Mouse (Mus musculus): Measurements from ENCODE around the gene Zbtb20. TPM values are rescaled to one million over a fixed set of nuclear protein-coding genes. Genes with fewer than 3 reads are reported as not detected.

Zbtb20 gene
- polyA plus RNA-seq, 1 experiment from 2014 or later: 27.9 TPM

GRCm38 (mm10) chr16:43547323-43548180, 671.9 kb downstream of the Zbtb20 start:
- WGBS: 39% methylated on average over 19 of the region's 19 CpGs
- Histone ChIP-seq H3K4me3 (ENCODE audit: low read depth, low read length) (no peak overlapping the region), H3K9ac (replicated peaks; ENCODE audit: low read depth) (no peak overlapping the region), H3K27ac (ENCODE audit: low read length) (peak overlapping the region; percentile 63; the same call in 1 of the 2 replicates), H3K9me3 (ENCODE audit: low read length) (no peaks in the 10 kb centered on the region), H3K27me3 (replicated peaks; ENCODE audit: insufficient read depth, low read length) (no peaks in the 10 kb centered on the region), H3K4me2 (replicated peaks; ENCODE audit: low read depth, low read length) (no peak overlapping the region), H3K4me1 (ENCODE audit: insufficient read depth, low read depth, low read length) (peaks cover 2% of the 10 kb centered on the region; the same call in 1 of the 2 replicates), H3K36me3 (ENCODE audit: insufficient read depth, low read length) (no peaks in the 10 kb centered on the region)
- no peak for TF ChIP-seq CTCF (IDR thresholded peaks at IDR 0.05)
- TF ChIP-seq EP300 (IDR thresholded peaks at IDR 0.05): no peak
- DNase-seq (ENCODE audit: low spot score): peak; percentile 49
- ATAC-seq: no peak

DNA sequence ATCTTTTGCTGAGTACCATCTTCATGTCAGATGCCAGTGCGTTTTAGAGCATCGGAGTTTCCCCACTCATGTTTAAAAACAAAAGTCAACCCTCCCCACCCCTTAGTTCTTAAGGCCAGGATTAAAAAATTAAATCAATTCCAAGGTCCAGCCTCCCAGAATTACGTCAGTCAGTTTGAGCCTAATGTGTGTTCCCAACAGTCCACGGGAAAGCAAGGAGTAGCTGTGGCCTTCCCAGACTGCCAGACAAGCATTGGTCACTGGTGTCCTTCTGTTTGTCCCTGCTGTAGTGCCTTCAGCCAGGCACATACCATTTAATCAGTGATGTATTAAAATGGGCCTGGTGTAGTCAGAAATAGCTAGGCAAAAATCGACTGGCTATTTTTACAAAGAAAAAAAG, 673.1 kb downstream of the Zbtb20 start:
- Histone ChIP-seq H3K4me2 (replicated peaks; ENCODE audit: low read depth, low read length) (no peak overlapping the region), H3K27ac (ENCODE audit: low read length) (no peak overlapping the region), H3K4me3 (ENCODE audit: low read depth, low read length) (no peak overlapping the region), H3K9ac (replicated peaks; ENCODE audit: low read depth) (no peak overlapping the region), H3K27me3 (replicated peaks; ENCODE audit: insufficient read depth, low read length) (no peaks in the 10 kb centered on the region), H3K36me3 (ENCODE audit: insufficient read depth, low read length) (no peaks in the 10 kb centered on the region), H3K4me1 (ENCODE audit: insufficient read depth, low read depth, low read length) (peaks cover 2% of the 10 kb centered on the region; the same call in 1 of the 2 replicates), H3K9me3 (ENCODE audit: low read length) (no peaks in the 10 kb centered on the region)
- TF ChIP-seq CTCF (IDR thresholded peaks at IDR 0.05) (no peak), EP300 (IDR thresholded peaks at IDR 0.05) (no peak)
- no peak for ATAC-seq
- 62% methylated on average over 5 of the region's 5 CpGs for WGBS
- no peak for DNase-seq (ENCODE audit: low spot score)

DNA sequence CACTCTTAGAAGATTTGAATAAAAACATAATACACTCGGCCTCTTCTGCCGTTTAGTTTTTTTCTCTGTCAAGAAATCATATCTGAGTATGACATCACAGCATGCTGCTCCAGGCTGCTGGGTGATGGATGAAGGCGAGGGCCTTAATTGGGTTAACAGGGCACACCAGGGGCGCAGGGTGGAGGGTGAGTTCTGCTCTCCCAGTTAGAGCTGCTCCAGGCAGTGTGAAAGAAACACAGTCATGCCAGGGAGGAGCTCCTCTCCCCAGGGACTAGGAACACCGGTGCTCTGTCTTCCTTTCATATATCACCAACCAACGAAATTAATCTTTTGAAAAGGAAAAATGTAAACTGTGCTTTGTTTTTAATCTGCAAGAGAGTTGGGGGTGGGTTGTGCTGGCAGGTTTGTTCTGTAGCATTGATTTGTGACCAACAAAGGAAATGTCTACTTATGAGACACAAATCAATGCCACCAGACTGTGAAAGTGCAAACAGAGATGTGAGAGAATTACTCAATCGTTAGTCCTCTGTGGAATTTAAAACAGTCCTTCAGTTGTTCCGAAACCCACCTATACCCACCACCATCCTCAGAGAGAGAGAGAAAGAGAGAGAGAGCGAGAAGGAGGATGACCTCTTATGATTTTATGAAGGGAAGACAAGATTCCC, 673.9 kb downstream of the Zbtb20 start:
- no peak overlapping the region for H3K9ac ChIP-seq (replicated peaks; ENCODE audit: low read depth)
- H3K27ac ChIP-seq (ENCODE audit: low read length): no peak overlapping the region
- no peak for DNase-seq (ENCODE audit: low spot score)
- no peaks in the 10 kb centered on the region for H3K27me3 ChIP-seq (replicated peaks; ENCODE audit: insufficient read depth, low read length)
- no peaks in the 10 kb centered on the region for H3K9me3 ChIP-seq (ENCODE audit: low read length)
- ATAC-seq: no peak
- H3K4me1 ChIP-seq (ENCODE audit: insufficient read depth, low read depth, low read length): peaks cover 2% of the 10 kb centered on the region; the same call in 1 of the 2 replicates
- WGBS: 43% methylated on average over 9 of the region's 9 CpGs
- no peak overlapping the region for H3K4me2 ChIP-seq (replicated peaks; ENCODE audit: low read depth, low read length)
- H3K4me3 ChIP-seq (ENCODE audit: low read depth, low read length): no peak overlapping the region
- TF ChIP-seq EP300 (IDR thresholded peaks at IDR 0.05) (no peak), CTCF (IDR thresholded peaks at IDR 0.05) (no peak)
- H3K36me3 ChIP-seq (ENCODE audit: insufficient read depth, low read length): no peaks in the 10 kb centered on the region

GRCm38 (mm10) chr16:43552443-43552842, 676.8 kb downstream of the Zbtb20 start:
- Histone ChIP-seq H3K4me1 (ENCODE audit: insufficient read depth, low read depth, low read length) (peaks cover 2% of the 10 kb centered on the region; the same call in 1 of the 2 replicates), H3K36me3 (ENCODE audit: insufficient read depth, low read length) (no peaks in the 10 kb centered on the region), H3K9ac (replicated peaks; ENCODE audit: low read depth) (no peak overlapping the region), H3K4me2 (replicated peaks; ENCODE audit: low read depth, low read length) (no peak overlapping the region), H3K9me3 (ENCODE audit: low read length) (no peaks in the 10 kb centered on the region), H3K27me3 (replicated peaks; ENCODE audit: insufficient read depth, low read length) (no peaks in the 10 kb centered on the region), H3K4me3 (ENCODE audit: low read depth, low read length) (no peak overlapping the region), H3K27ac (ENCODE audit: low read length) (no peak overlapping the region)
- ATAC-seq (no peak), DNase-seq (ENCODE audit: low spot score) (no peak)
- 78% methylated on average over 1 of the region's 1 CpGs for WGBS
- TF ChIP-seq CTCF (IDR thresholded peaks at IDR 0.05): no peak

DNA sequence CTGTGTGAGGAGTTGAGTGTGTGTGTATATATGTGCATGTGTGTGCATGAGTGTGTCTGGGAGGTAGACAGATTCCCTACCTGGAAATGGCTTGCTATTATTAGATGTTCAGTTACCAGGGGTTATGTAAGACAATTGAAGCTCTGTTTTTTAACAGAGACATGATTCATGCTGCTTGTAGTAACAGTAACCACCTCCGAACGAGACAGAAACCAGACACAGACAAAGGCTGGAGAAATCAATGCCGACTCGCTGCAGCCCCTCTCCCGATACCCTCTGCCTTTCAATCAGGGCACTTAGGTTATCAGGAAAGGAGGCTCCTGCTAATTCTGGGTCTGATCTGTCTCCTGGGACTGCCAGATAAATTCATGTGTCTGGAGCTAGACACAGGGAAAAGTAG, 681.7 kb downstream of the Zbtb20 start:
- 45% methylated on average over 5 of the region's 5 CpGs for WGBS
- Histone ChIP-seq H3K36me3 (ENCODE audit: insufficient read depth, low read length) (no peaks in the 10 kb centered on the region), H3K4me3 (ENCODE audit: low read depth, low read length) (no peak overlapping the region), H3K27ac (ENCODE audit: low read length) (no peak overlapping the region), H3K9ac (replicated peaks; ENCODE audit: low read depth) (no peak overlapping the region), H3K27me3 (replicated peaks; ENCODE audit: insufficient read depth, low read length) (no peaks in the 10 kb centered on the region), H3K4me2 (replicated peaks; ENCODE audit: low read depth, low read length) (no peak overlapping the region), H3K9me3 (ENCODE audit: low read length) (no peaks in the 10 kb centered on the region), H3K4me1 (ENCODE audit: insufficient read depth, low read depth, low read length) (no peaks in the 10 kb centered on the region)
- DNase-seq (ENCODE audit: low spot score) (no peak), ATAC-seq (no peak)
- TF ChIP-seq CTCF (IDR thresholded peaks at IDR 0.05): no peak
- no peak for TF ChIP-seq EP300 (IDR thresholded peaks at IDR 0.05)

DNA sequence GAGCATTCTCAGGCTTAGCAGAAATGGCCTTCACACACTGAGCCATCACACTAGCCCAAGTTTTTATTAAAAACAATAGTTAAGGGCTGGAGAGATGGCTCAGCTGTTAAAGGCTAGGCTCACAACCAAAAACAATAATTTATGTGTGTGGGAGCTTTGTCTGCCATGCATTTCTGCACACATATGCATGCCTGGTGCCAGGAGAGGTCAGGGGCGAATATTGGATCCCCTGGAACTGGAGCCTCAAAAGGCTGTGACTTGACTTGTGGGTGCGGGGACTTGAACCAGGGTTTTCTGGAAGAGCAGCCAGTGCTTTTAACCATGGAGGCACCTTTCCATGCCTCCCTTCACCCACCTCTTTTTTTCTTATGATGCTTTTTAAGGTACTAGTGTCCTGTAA, 685.6 kb downstream of the Zbtb20 start:
- ATAC-seq (no peak), DNase-seq (ENCODE audit: low spot score) (no peak)
- 89% methylated on average over 2 of the region's 2 CpGs for WGBS
- Histone ChIP-seq H3K36me3 (ENCODE audit: insufficient read depth, low read length) (no peaks in the 10 kb centered on the region), H3K27ac (ENCODE audit: low read length) (no peak overlapping the region), H3K9me3 (ENCODE audit: low read length) (no peaks in the 10 kb centered on the region), H3K4me1 (ENCODE audit: insufficient read depth, low read depth, low read length) (no peaks in the 10 kb centered on the region), H3K27me3 (replicated peaks; ENCODE audit: insufficient read depth, low read length) (no peaks in the 10 kb centered on the region), H3K9ac (replicated peaks; ENCODE audit: low read depth) (no peak overlapping the region), H3K4me2 (replicated peaks; ENCODE audit: low read depth, low read length) (no peak overlapping the region), H3K4me3 (ENCODE audit: low read depth, low read length) (no peak overlapping the region)
- no peak for TF ChIP-seq EP300 (IDR thresholded peaks at IDR 0.05)
- TF ChIP-seq CTCF (IDR thresholded peaks at IDR 0.05): no peak
